Mouse (Mus musculus) ES-E14 (cell line): ENCODE data around the gene Xpr1. TPM values are rescaled to one million over a fixed set of nuclear protein-coding genes. Genes with fewer than 3 reads are reported as not detected.

Experiments used
- DNase-seq: peaks from one replicate; pipeline ENCODE4 v3.0.0-alpha.2; 2013; ENCODE audit warnings: low read depth, low spot score
- H3K27ac ChIP-seq: 2 replicates; pipeline ENCODE4 v1.5.1; 2012; ENCODE audit warnings: low read depth, mild to moderate bottlenecking, low read length, moderate library complexity, mixed read lengths; ENCODE audit not compliant: poor library complexity, insufficient read depth, severe bottlenecking
- H3K36me3 ChIP-seq: 2 replicates; pipeline ENCODE4 v1.6.1; 2012; ENCODE audit warnings: mild to moderate bottlenecking, low read length, moderate library complexity, mixed read lengths; ENCODE audit not compliant: control insufficient read depth, poor library complexity, insufficient read depth, severe bottlenecking
- H3K4me1 ChIP-seq, 2 experiments: fragments of 150-350 bp in 1 of 2; sonication (generic) in 1 of 2; 2 replicates each; pipeline ENCODE4 v1.6.1; 2012; ENCODE audit warnings: low read length in 2 of 2, mild to moderate bottlenecking in 1 of 2, mixed read lengths in 1 of 2; ENCODE audit not compliant: control insufficient read depth in 2 of 2, insufficient read depth in 2 of 2, poor library complexity in 1 of 2
- H3K4me3 ChIP-seq, 2 experiments: fragments of 150-350 bp in 1 of 2; sonication (generic) in 1 of 2; 2 replicates each; pipeline ENCODE4 v1.5.1; 2012; ENCODE audit warnings: low read length in 2 of 2, low read depth in 1 of 2, mild to moderate bottlenecking in 1 of 2, mixed read lengths in 1 of 2; ENCODE audit not compliant: insufficient read depth in 1 of 2, poor library complexity in 1 of 2, severe bottlenecking in 1 of 2
- H3K9ac ChIP-seq: 2 replicates; pipeline ENCODE4 v1.6.1; 2012; ENCODE audit warnings: low read depth, mild to moderate bottlenecking, low read length, mixed read lengths; ENCODE audit not compliant: poor library complexity, insufficient read depth, severe bottlenecking
- H3K9me3 ChIP-seq: fragments of 150-350 bp; sonication (generic); 2 replicates; pipeline ENCODE4 v1.6.1; 2012; ENCODE audit warnings: low read depth, mild to moderate bottlenecking, low read length; ENCODE audit not compliant: control insufficient read depth, insufficient read depth
- CHD2 ChIP-seq: IDR thresholded peaks from 2 replicates; pipeline ENCODE4 v1.6.1; 2014; ENCODE audit warnings: mild to moderate bottlenecking, low read depth, low read length, inconsistent platforms
- HCFC1 ChIP-seq: IDR thresholded peaks from 2 replicates; pipeline ENCODE4 v1.6.1; 2012; ENCODE audit warnings: low read length, inconsistent platforms, borderline replicate concordance; ENCODE audit not compliant: insufficient read depth
- MAFK ChIP-seq: IDR thresholded peaks from 2 replicates; pipeline ENCODE4 v1.6.1; 2014; ENCODE audit warnings: mild to moderate bottlenecking, low read depth, low read length, inconsistent platforms; ENCODE audit not compliant: insufficient read depth
- ZC3H11A ChIP-seq: IDR thresholded peaks from 2 replicates; pipeline ENCODE4 v1.6.1; 2012; ENCODE audit warnings: low read depth, mild to moderate bottlenecking, inconsistent platforms, low read length, borderline replicate concordance
- ZNF384 ChIP-seq: IDR thresholded peaks from 2 replicates; pipeline ENCODE4 v1.6.1; 2012; ENCODE audit warnings: low read depth, low read length, inconsistent platforms
- in situ Hi-C, 2 experiments: fragments of 600-800 bp; cut with MboI; formaldehyde crosslinking; loops; one replicate each; pipeline ENCODE4 v1.15.1; 2025; ENCODE audit warnings: low sequenced_read_pairs in 2 of 2, inconsistent platforms in 1 of 2; ENCODE audit not compliant: unreplicated experiment in 2 of 2
- total RNA-seq: library from RNA; depleted of rRNA; stranded (reverse); fragments of 300-350 nt; gene quantifications from 2 replicates; pipeline ENCODE4 v1.2.3, GENCODE M21; 2012

The Xpr1 gene
- total RNA-seq, 1 experiment = 13.5 TPM

- no peak for DNase-seq
- Histone ChIP-seq H3K27ac (no peak overlapping the region), H3K4me3 (no peak overlapping the region), H3K9ac (no peak overlapping the region), H3K36me3 (no peaks in the 10 kb centered on the region), H3K9me3 (no peaks in the 10 kb centered on the region), H3K4me1 (no peaks in the 10 kb centered on the region)
- TF ChIP-seq ZC3H11A (no peak), ZNF384 (no peak), HCFC1 (no peak), MAFK (no peak), CHD2 (no peak)
- in situ Hi-C loops = no loop called here
Measured at GRCm38 (mm10) chr1:155408577-155408966, 8.6 kb downstream of the Xpr1 start.

- Histone ChIP-seq H3K36me3 (no peaks in the 10 kb centered on the region), H3K4me3 (no peak overlapping the region), H3K27ac (no peak overlapping the region), H3K4me1 (no peaks in the 10 kb centered on the region), H3K9me3 (no peaks in the 10 kb centered on the region), H3K9ac (no peak overlapping the region)
- in situ Hi-C loops = no loop called here
- TF ChIP-seq CHD2 = no peak
- TF ChIP-seq ZC3H11A = no peak
- TF ChIP-seq MAFK = no peak
- TF ChIP-seq HCFC1 = no peak
- no peak for TF ChIP-seq ZNF384
- no peak for DNase-seq
Measured at GRCm38 (mm10) chr1:155407697-155408576, 9.3 kb downstream of the Xpr1 start.

GRCm38 (mm10) chr1:155400056-155400455 is 17.2 kb downstream of the Xpr1 start:
- Histone ChIP-seq H3K4me3 (no peak overlapping the region), H3K9ac (no peak overlapping the region), H3K9me3 (no peaks in the 10 kb centered on the region), H3K36me3 (no peaks in the 10 kb centered on the region), H3K4me1 (no peaks in the 10 kb centered on the region), H3K27ac (no peak overlapping the region)
- no peak for TF ChIP-seq MAFK
- TF ChIP-seq ZC3H11A = no peak
- no peak for TF ChIP-seq CHD2
- no peak for TF ChIP-seq HCFC1
- no peak for TF ChIP-seq ZNF384
- in situ Hi-C loops = no loop called here
- no peak for DNase-seq

GRCm38 (mm10) chr1:155394829-155395228 is 22.4 kb downstream of the Xpr1 start:
- no peak overlapping the region for H3K27ac ChIP-seq
- H3K4me1 ChIP-seq = no peaks in the 10 kb centered on the region
- H3K9me3 ChIP-seq = no peaks in the 10 kb centered on the region
- in situ Hi-C loops = no loop called here
- H3K4me3 ChIP-seq = no peak overlapping the region
- no peaks in the 10 kb centered on the region for H3K36me3 ChIP-seq
- no peak overlapping the region for H3K9ac ChIP-seq
- DNase-seq = no peak
- TF ChIP-seq CHD2 (no peak), ZC3H11A (no peak), ZNF384 (no peak), MAFK (no peak), HCFC1 (no peak)
